Mouse (Mus musculus) kidney, embryonic 15.5 days (tissue): ENCODE results near the gene Irak1. TPM values are rescaled to one million over a fixed set of nuclear protein-coding genes. Genes with fewer than 3 reads are reported as not detected.

Experiments used
- ATAC-seq: fragments of 200-750 bp; cut with Nextera tagmentation; replicated peaks from 2 replicates; pipeline ENCODE4 v1.8.0; 2017; ENCODE audit warnings: moderate TSS enrichment; ENCODE audit not compliant: low FRiP score
- H3K27ac ChIP-seq: fragments of 300-500 bp; sonication (generic); 2 replicates; pipeline ENCODE4 v1.5.1; 2015; ENCODE audit warnings: mild to moderate bottlenecking, inconsistent platforms
- H3K27me3 ChIP-seq: fragments of 300-500 bp; sonication (generic); 2 replicates; pipeline ENCODE4 v1.6.1; 2015; ENCODE audit warnings: inconsistent platforms
- H3K36me3 ChIP-seq: fragments of 300-500 bp; sonication (generic); 2 replicates; pipeline ENCODE4 v1.6.1; 2015; ENCODE audit warnings: inconsistent platforms
- H3K4me1 ChIP-seq: fragments of 300-500 bp; sonication (generic); 2 replicates; pipeline ENCODE4 v1.6.1; 2015; ENCODE audit warnings: inconsistent platforms
- H3K4me2 ChIP-seq: fragments of 300-500 bp; sonication (generic); 2 replicates; pipeline ENCODE4 v1.6.1; 2015; ENCODE audit warnings: moderate library complexity, mild to moderate bottlenecking, inconsistent platforms
- H3K4me3 ChIP-seq: fragments of 300-500 bp; sonication (generic); replicated peaks from 2 replicates; pipeline ENCODE4 v1.5.1; 2015; ENCODE audit warnings: mild to moderate bottlenecking, inconsistent platforms
- H3K9ac ChIP-seq: fragments of 300-500 bp; sonication (generic); 2 replicates; pipeline ENCODE4 v1.6.1; 2015; ENCODE audit warnings: mild to moderate bottlenecking, inconsistent platforms
- H3K9me3 ChIP-seq: fragments of 300-500 bp; sonication (generic); replicated peaks from 2 replicates; pipeline ENCODE4 v1.6.1; 2016; ENCODE audit warnings: inconsistent platforms
- WGBS: fragments of 180-500 bp; shearing (Covaris S2); methylation state at CpG from one replicate; pipeline ENCODE4 v1.1.7; 2015; ENCODE audit warnings: mixed read lengths; 5-methylcytosine and 5-hydroxymethylcytosine counted together
- polyA plus RNA-seq: library from polyadenylated mRNA; unstranded; fragments of >200 nt; fragmentation: Nextera tagmentation; extraction: Ambion mirVana; gene quantifications from 2 replicates; pipeline ENCODE4 v1.2.1, GENCODE M21; 2015

Irak1 gene
- polyA plus RNA-seq, result 71.5 and 77.8 TPM in 2 replicates

DNA sequence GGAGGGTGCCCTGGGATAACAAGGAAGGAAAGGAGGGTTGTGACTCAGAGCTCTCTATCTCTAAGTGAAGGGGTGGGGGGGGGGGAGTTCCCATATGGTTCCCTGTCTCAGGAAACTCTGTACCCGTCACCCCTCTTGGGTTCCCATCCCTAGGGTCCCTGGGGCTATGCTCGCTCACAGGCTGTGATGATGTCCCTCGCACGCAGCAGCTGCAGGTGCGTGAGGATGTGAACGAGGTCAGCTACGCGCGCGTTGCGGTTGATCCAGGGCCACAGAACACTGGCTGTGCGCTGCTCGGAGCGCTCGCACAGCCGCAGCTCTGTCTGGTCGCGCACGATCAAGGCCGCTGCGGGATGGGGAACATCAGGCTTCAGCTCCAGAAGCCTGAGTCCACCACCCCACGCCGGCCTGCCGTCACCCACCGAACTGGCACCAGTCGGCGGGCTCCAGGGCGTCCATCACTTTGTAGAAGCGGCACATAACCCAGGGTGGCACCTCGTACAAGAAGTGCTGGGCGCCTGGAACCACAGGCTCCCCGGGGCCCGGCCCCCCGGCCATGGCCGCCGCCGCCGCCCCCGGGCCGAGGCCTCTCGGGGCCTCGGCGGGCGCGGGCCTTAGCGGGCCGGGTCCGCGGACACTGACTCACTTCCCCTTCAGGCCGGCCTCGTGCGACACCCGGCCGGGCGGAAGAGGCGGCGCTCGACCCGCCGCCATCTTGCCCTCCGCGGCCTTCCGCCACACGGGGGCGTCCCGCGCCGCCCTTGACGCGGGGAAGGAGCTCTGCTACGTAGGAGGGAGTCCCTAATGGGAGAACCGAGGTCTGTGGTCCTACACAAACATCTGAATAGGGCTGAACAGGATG lies at the start of gene Irak1:
TSS of gene Irak1 (minus strand) at position 731 of the 862 bp plus-strand sequence.
- Histone ChIP-seq H3K4me1 (peaks cover 10% of the 10 kb centered on the region), H3K9ac (peak within 1 kb of the TSS; percentile 79), H3K9me3 (no peaks in the 10 kb centered on the region), H3K36me3 (peaks cover 26% of the 10 kb centered on the region), H3K4me2 (peak within 1 kb of the TSS; percentile 63), H3K4me3 (peak within 1 kb of the TSS; percentile 68), H3K27ac (peak within 1 kb of the TSS; percentile 88), H3K27me3 (peaks cover 29% of the 10 kb centered on the region)
- WGBS, result 20% methylated on average over 63 of the region's 72 CpGs
- ATAC-seq, result peak; percentile 91

DNA sequence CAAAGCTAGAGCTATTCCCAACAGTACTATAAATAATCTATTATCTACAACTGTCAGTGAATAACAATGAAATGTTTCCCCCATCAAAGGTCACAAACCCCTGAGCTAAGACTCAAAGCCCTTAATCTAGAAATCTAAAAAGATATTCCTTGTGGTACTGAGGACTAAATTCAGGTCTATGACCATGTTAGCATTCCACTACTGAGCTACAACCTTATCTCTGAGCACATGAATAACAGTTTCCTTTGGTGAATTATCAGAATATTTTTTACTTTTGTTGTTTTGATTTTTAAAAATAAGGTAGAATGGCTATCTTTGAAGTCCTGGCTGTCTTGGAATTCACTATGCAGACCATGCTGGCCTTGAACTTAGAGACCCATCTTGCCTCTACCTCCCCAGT lies 47.1 kb upstream of the Irak1 start:
- Histone ChIP-seq H3K4me2 (no peak overlapping the region), H3K4me1 (no peaks in the 10 kb centered on the region), H3K27ac (no peak overlapping the region), H3K9ac (no peak overlapping the region), H3K36me3 (peaks cover 8% of the 10 kb centered on the region; the same call in 1 of the 2 replicates), H3K9me3 (no peaks in the 10 kb centered on the region), H3K4me3 (no peak overlapping the region), H3K27me3 (0 out of 2 replicates have a peak, but pooled peaks cover 4% of the 10 kb centered on the region)
- no peak for ATAC-seq

DNA sequence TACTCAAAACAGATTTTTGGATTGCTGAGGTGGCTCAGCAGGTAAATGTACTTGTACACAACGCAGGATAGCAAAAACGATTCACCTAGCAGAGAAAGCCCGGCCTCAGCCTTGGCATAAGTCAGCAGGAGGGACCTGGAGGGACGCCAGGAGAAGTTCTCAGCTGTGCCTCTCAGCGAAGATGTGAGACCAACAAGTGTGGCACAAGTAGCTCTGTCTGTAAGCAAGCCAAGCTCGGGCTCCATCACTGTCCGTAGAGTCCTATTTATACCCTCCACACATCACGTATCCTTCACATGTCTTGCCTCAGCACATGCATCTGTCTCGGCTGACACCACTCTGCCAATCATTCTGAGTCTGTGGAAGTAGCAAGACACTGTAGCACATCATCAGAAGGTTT lies 44.2 kb upstream of the Irak1 start:
- 84% methylated on average over 9 of the region's 9 CpGs for WGBS

DNA sequence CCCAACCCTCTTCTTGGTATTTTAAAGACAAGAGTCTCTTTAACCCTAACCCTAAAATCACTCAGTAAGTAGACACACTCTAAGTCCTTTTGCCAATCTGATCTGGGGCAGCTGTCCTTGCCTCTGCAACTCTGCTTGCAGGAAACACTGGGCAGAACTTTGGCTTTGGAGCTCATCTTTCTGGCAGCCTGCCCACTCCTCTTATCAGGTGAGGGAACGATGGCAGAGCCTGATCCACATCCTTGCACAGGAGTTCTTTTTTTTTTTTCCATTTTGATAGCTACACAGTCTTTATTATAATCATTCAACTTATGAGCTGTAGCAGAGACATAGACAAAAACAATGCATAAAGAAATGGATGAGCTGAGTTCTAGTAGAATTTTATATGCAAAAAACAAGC lies 21.4 kb upstream of the Irak1 start:
- Histone ChIP-seq H3K27me3 (peaks cover 9% of the 10 kb centered on the region), H3K9me3 (no peaks in the 10 kb centered on the region), H3K4me3 (no peak overlapping the region), H3K36me3 (no peaks in the 10 kb centered on the region), H3K27ac (no peak overlapping the region), H3K4me2 (no peak overlapping the region), H3K9ac (no peak overlapping the region), H3K4me1 (no peaks in the 10 kb centered on the region)
- WGBS, result 73% methylated on average over 1 of the region's 1 CpGs
- ATAC-seq, result no peak

More for the DNA sequence above, 44.2 kb upstream of the Irak1 start:
- H3K36me3 ChIP-seq, result peaks cover 5% of the 10 kb centered on the region; the same call in 1 of the 2 replicates
- H3K27ac ChIP-seq, result no peak overlapping the region
- H3K9ac ChIP-seq, result no peak overlapping the region
- no peak for ATAC-seq
- H3K27me3 ChIP-seq, result no peaks in the 10 kb centered on the region
- H3K4me2 ChIP-seq, result no peak overlapping the region
- H3K9me3 ChIP-seq, result no peaks in the 10 kb centered on the region
- H3K4me3 ChIP-seq, result no peak overlapping the region
- no peaks in the 10 kb centered on the region for H3K4me1 ChIP-seq

DNA sequence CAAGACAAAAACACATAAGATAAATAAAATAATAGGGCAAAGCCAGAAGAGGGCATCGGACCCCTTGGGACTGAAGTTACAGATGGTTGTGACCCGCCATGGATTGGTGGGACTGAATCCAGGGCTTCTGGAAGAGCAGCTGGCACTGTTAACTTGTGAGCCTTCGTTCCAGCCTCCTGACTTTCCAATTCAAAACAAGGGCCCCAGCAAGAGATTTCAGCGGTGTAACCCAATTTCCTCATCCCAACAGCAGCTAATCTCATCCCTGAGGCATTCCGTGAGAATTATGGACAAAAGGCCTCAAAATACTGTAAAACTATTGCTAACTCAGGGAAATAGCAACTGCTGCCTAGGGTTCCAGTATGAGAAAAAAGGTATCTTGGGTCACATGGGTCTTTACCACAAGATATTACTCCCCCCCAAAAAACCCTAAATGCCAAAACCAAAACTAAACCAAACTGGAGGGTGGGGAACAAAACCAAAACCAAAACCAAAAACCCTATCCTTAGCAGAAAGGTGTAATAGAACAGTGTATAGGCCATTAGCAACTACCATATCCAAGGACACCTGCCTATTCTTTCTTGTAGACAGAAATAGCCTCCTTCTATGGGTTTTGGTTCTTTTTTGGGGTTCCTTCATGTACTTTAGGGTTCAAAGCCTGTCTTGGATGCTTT lies 14.1 kb upstream of the Irak1 start:
- Histone ChIP-seq H3K36me3 (peaks cover 32% of the 10 kb centered on the region), H3K9ac (no peak overlapping the region), H3K4me2 (no peak overlapping the region), H3K27ac (no peak overlapping the region), H3K9me3 (no peaks in the 10 kb centered on the region), H3K4me3 (no peak overlapping the region), H3K27me3 (peaks cover 5% of the 10 kb centered on the region), H3K4me1 (no peaks in the 10 kb centered on the region)
- 84% methylated on average over 5 of the region's 5 CpGs for WGBS
- no peak for ATAC-seq

DNA sequence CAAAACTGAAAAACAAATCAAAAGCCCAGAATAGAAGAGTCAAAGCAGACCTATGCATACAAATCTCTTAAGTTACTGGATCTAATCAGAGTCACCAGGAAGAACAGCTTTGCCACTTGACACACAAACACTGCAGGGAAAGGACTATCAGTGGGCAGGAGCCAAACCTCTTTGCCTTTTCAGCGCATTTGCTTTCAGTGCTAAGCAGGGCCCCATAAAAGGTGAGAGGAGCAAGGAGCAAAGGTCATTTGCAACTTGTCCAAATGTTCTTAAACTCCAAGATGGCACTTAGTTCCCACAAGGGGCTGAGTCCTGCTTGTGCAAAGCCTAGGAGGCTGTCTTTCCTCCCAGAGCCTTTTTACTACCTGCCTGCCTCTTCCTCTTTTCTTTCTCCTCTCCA lies 6.3 kb upstream of the Irak1 start:
- H3K4me2 ChIP-seq, result no peak overlapping the region

DNA sequence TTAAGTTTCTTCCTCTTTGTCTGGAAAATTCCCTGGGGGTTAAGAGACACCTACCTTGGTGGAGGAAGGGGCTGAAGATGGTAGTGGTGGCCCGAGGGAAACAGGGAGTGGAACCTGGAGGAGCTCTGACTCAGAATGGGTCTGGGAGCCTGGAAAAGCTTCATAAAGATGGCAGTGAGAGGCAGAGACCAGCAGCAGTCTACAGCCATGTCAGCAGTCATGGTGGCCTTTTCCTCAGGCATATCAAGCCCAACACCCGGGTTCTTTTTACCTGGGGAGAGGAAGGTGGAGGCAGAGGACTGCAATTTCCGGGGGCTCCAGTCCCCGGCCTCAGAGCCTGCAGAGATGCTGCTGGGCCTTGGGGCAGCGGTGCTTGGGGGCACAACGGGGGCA lies 927 bp downstream of the Irak1 start:
- Histone ChIP-seq H3K4me2 (peak overlapping the region; percentile 63), H3K9ac (peak overlapping the region; percentile 79), H3K36me3 (peaks cover 31% of the 10 kb centered on the region), H3K9me3 (no peaks in the 10 kb centered on the region), H3K27me3 (peaks cover 27% of the 10 kb centered on the region; the same call in 1 of the 2 replicates), H3K4me1 (peaks cover 10% of the 10 kb centered on the region), H3K4me3 (peak overlapping the region; percentile 68), H3K27ac (0 out of 2 replicates have a peak overlapping the region, but pooled peaks have one; percentile 88)
- 29% methylated on average over 5 of the region's 6 CpGs for WGBS
- no peak for ATAC-seq

More for the DNA sequence above, 6.3 kb upstream of the Irak1 start:
- no peaks in the 10 kb centered on the region for H3K4me1 ChIP-seq
- H3K36me3 ChIP-seq, result peaks cover 11% of the 10 kb centered on the region; the same call in 1 of the 2 replicates
- H3K4me3 ChIP-seq, result no peak overlapping the region
- no peaks in the 10 kb centered on the region for H3K9me3 ChIP-seq
- peaks cover 36% of the 10 kb centered on the region for H3K27me3 ChIP-seq
- 48% methylated on average over 1 of the region's 1 CpGs for WGBS
- no peak overlapping the region for H3K27ac ChIP-seq
- H3K9ac ChIP-seq, result no peak overlapping the region
- ATAC-seq, result no peak

DNA sequence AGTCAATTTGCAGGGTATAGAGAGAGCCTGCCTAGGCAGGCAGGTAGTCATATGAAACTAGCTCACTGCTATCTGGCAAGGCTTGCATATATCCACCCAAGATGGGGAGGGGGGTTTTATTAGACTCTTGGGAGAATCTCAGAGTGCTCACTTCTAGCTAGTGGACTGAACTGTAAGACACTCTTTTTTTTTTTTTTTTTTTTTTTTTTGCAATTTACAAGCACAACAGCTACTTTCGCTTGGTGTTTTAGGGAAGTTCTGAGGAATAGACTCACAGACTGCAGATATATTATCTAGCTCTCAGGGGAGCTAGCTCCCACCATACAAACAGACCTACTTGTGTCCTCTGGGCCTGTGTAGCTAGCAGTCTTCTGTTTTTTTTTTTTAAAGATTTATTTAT lies 9.1 kb downstream of the Irak1 start:
- ATAC-seq, result no peak
- H3K36me3 ChIP-seq, result peaks cover 33% of the 10 kb centered on the region
- no peak overlapping the region for H3K9ac ChIP-seq
- H3K9me3 ChIP-seq, result no peaks in the 10 kb centered on the region
- H3K27ac ChIP-seq, result no peak overlapping the region
- no peak overlapping the region for H3K4me3 ChIP-seq
- H3K27me3 ChIP-seq, result 0 out of 2 replicates have a peak, but pooled peaks cover 2% of the 10 kb centered on the region
- H3K4me1 ChIP-seq, result no peaks in the 10 kb centered on the region
- H3K4me2 ChIP-seq, result no peak overlapping the region
- whole genome bisulfite sequencing, result 91% methylated on average over 1 of the region's 1 CpGs

DNA sequence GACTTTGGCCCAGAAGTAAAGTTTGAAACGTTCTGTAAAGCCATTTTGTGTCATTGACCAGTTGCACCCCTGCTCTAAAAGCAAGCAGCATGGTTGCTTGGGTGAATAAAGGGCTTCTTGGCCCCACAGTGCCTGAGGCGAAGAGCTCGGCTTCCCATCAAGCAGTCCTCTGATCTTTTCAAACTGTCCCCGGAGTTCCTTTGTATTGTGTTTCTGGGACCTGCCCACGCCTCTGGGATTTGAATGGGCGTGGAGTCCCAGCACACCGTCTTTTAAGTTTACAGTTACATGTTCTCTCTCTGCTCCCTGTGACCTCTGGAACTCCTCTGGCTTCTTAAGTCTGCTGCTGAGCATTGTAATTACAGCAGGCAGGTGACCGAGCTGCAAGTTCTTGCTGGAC lies 15.7 kb downstream of the Irak1 start:
- Histone ChIP-seq H3K36me3 (no peaks in the 10 kb centered on the region), H3K4me1 (no peaks in the 10 kb centered on the region), H3K27me3 (0 out of 2 replicates have a peak, but pooled peaks cover 3% of the 10 kb centered on the region), H3K4me2 (no peak overlapping the region), H3K4me3 (no peak overlapping the region), H3K9me3 (no peaks in the 10 kb centered on the region), H3K27ac (no peak overlapping the region), H3K9ac (no peak overlapping the region)
- ATAC-seq, result no peak
- 26% methylated on average over 8 of the region's 8 CpGs for WGBS

DNA sequence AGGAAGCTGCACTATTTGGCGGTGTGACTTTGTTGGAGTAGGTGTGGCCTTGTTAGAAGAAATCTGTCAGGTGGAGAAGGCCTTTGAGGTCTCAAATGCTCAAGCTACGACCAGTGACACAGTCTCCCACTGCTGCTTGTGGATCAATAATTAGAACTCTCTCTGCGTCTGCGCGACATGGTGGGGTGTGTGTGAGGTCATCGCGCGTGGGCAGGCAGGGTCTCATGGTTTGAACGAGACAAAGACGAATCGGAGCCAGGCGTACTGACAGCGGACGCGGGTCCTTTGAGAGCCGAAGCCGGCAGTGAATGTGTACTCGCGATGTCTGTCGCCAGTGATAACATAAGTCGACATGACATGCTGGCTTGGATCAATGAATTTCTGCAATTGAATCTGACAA lies 17.3 kb downstream of the Irak1 start:
- H3K4me2 ChIP-seq, result no peak overlapping the region

DNA sequence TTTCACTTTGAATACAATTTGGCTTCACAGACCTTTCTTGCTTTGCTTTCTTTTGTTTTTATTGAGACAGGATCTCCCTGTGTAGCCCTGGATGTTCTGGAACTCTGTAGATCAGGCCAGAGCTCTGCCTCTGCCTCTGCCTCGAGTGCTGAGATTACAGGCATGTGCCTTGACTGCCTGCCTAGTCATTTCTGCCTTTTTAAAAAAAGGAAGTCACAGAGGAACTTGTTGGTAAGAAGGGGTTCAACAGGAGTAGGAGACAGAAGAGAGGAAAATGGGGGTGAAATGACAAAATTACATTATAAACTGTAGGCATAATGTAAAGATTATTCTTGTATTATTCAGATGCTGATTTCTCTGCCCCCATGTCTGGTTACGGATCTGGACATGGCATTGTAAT lies 20.1 kb downstream of the Irak1 start:
- H3K4me1 ChIP-seq, result no peaks in the 10 kb centered on the region; the same call in 1 of the 2 replicates
- no peak for ATAC-seq
- no peak overlapping the region for H3K4me2 ChIP-seq
- 0 out of 2 replicates have a peak, but pooled peaks cover 3% of the 10 kb centered on the region for H3K27me3 ChIP-seq
- no peak overlapping the region for H3K27ac ChIP-seq
- H3K36me3 ChIP-seq, result no peaks in the 10 kb centered on the region
- H3K4me3 ChIP-seq, result no peak overlapping the region
- no peak overlapping the region for H3K9ac ChIP-seq
- H3K9me3 ChIP-seq, result no peaks in the 10 kb centered on the region
- 72% methylated on average over 2 of the region's 2 CpGs for WGBS

More for the DNA sequence above, 17.3 kb downstream of the Irak1 start:
- Histone ChIP-seq H3K27ac (no peak overlapping the region), H3K9ac (no peak overlapping the region), H3K4me1 (no peaks in the 10 kb centered on the region), H3K27me3 (0 out of 2 replicates have a peak, but pooled peaks cover 3% of the 10 kb centered on the region), H3K4me3 (no peak overlapping the region), H3K36me3 (no peaks in the 10 kb centered on the region), H3K9me3 (no peaks in the 10 kb centered on the region)
- WGBS, result 87% methylated on average over 21 of the region's 21 CpGs
- no peak for ATAC-seq

DNA sequence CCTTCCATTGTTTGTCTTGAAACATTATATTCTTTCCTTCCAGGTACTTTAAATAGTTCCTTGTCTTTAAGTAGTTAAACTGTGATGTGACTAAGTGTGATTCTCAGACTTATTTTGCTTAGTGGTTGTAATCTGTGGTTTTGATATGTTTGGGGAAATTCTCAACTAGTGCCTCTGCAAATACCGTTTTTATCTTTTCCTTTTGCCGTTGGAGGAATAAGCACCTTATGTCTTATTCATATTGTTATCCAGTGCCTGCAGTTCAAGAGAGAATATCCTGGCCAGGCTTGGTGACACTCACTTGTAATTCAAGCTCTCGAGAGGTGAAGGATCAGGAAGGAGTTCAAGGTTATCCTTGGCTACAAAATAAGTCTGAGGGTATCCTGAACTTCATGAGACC lies 22.7 kb downstream of the Irak1 start:
- Histone ChIP-seq H3K27ac (no peak overlapping the region), H3K4me3 (no peak overlapping the region), H3K9ac (no peak overlapping the region), H3K36me3 (no peaks in the 10 kb centered on the region), H3K4me1 (no peaks in the 10 kb centered on the region; the same call in 1 of the 2 replicates), H3K9me3 (no peaks in the 10 kb centered on the region), H3K27me3 (no peaks in the 10 kb centered on the region; the same call in 1 of the 2 replicates), H3K4me2 (no peak overlapping the region)
- no peak for ATAC-seq
- WGBS, result 58% methylated on average over 3 of the region's 3 CpGs
